Mouse (Mus musculus) liver, adult 10 weeks (tissue): ENCODE measurements around the gene Scgb2b7. TPM values are rescaled to one million over a fixed set of nuclear protein-coding genes. Genes with fewer than 3 reads are reported as not detected.

Experiments
- polyA plus RNA-seq: library from polyadenylated mRNA; stranded (reverse); fragments of 350-450 nt; fragmentation: Illumina TruSeq; extraction: RNeasy Lipid Tissue Mini Kit (QIAGEN cat#74804); gene quantifications from one replicate; pipeline ENCODE4 v1.2.3, GENCODE M21; 2014; ENCODE audit warnings: low read depth, low replicate concordance

Scgb2b7 gene
- polyA plus RNA-seq, result not detected

GRCm38 (mm10) chr7:31705657-31706056 is at the start of gene Scgb2b7:
Gene Scgb2b7, minus strand, starts transcription at chr7:31705757.

GRCm38 (mm10) chr7:31712365-31712764 is 6.8 kb upstream of the Scgb2b7 start, which contains the start of gene Scgb1b7:
Gene Scgb1b7, plus strand, starts transcription at chr7:31712665.

Other genes with a start within 250 kb of the Scgb2b7 start
- gene Scgb1b7, start 6.9 kb upstream of the Scgb2b7 start, polyA plus RNA-seq, result not detected